Mouse (Mus musculus) T-helper 1 cell (primary cell): ENCODE measurements around the gene Drc3.

ENCODE experiments used
- in situ Hi-C: fragments of 300-600 bp; cut with MboI, MseI; formaldehyde crosslinking; loops from one replicate; pipeline ENCODE4 v1.15.1; 2025; ENCODE audit warnings: high pct_unique_total_duplicates

Gene Drc3

GRCm38 (mm10) chr11:60335771-60336170, 17.4 kb upstream of the Drc3 start:
- in situ Hi-C loops: no loop called here

DNA sequence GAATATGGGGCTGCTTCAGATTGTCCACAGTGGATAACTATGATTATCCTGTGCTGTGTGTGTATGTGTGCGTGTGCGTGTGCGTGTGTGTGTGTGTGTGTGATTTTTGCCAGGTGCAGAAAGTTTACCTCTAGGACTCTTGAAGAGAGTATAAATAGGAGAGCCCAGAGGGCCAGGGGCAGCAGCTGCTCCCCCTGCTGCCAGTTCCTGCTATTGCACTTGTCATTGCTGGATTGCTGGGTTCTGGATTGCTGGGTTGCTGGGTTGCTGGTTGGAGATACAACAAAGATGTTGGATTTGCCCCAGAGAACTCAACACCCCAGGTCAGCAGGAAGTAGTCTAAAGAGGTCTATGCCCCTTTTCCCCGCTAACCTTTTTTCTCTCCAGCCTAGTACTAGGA, 14.8 kb upstream of the Drc3 start:
- in situ Hi-C loops: no loop called here

DNA sequence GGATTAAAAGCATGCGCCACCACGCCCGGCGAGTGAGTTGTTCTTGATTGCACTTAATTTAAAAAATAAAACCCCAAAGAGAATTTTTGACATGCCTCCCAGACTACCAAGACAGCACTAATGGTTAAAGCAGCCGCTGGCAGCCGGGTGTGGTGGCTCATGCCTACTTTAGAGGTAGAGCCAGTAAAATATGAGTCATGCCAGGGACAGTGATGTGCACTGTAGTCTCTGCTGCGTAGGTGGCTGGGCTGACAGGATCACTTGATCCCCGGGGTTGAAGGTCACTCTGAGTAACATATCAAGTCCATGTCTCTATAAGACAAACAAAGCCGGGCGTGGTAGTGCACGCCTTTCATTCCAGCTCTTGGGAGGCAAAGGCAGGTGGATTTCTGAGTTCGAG, 13.8 kb upstream of the Drc3 start:
- in situ Hi-C loops: no loop called here

GRCm38 (mm10) chr11:60345868-60346267, 7.3 kb upstream of the Drc3 start:
- in situ Hi-C loops: no loop called here

GRCm38 (mm10) chr11:60346537-60346936, 6.6 kb upstream of the Drc3 start:
- in situ Hi-C loops: no loop called here

DNA sequence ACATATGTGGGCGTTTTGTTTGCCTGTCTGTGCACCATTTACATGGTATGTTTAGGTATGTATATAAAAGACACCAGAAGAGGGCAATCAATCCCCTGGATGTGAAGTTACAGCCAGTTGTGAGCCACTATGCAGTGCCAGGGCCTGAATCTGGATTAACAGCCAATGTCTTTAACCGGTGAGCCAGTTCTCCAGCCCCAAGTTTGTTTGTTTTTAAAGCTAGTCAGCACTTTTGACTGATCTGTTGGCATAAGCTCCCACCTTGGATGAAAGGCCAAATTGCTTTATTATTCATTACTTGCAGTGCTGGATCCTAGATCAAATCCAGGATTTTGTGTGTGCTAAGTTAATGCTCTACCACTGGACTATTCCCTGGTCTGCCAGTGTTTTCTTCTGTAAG, 1.7 kb upstream of the Drc3 start:
- in situ Hi-C loops: no loop called here

DNA sequence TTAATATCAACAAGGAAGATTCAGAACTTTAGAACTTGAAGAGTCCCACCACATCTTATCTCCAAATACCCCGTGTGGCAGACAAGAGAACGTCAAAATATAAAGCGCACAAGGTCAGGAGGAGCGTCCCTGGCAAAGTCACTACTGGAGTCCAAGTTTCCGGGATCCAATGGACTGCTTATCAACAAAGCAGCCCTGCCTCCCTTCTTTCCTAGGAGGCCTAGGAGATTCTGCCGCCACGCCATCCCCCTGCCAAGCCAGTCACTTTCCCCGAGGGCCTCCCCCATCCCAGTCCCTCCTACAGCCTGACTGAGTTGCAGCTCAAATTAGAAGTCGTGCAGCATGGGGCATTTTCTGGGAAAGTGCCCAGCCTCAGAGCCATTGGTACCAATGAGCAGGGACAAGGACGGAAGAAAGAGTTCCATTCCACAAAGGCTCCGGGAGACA, 1.2 kb upstream of the Drc3 start:
- in situ Hi-C loops: no loop called here

DNA sequence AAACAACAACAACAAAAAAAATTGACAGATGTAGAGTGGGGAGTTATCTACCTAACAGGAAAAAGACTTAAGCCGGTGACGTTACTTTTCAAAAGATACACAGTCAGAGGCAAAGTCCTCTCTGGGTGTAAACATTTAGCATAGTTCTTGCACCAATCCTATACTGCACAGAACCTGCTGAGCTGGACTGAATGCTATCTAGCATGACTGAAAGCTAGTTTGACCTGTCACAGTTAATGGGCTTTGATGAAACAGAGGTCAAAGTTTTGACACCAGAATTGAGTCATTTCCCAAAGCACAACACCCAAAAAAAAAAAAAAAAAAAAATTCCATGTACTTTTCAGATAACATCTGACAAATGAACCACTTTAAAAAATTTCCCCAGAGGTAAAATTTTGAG, 2.8 kb downstream of the Drc3 start:
- in situ Hi-C loops: no loop called here

DNA sequence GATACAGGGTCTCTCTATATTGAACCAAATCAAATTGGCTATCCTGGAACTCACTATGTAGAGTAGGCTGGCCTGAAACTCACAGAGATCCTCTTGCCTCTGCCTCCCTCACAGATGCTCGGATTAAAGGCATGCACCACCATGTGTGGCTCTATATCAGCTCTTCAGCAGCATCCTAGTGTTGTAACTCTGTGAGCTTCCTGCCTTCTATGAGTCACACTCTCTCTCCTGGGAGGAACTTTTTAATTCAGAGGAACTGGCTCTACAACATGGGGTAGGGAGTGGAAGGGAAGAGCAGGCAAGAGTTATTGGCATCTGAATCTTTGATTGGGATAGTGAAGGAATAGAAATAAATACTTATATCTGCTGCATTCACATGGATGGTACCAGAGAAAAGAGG, 4.0 kb downstream of the Drc3 start:
- in situ Hi-C loops: no loop called here

DNA sequence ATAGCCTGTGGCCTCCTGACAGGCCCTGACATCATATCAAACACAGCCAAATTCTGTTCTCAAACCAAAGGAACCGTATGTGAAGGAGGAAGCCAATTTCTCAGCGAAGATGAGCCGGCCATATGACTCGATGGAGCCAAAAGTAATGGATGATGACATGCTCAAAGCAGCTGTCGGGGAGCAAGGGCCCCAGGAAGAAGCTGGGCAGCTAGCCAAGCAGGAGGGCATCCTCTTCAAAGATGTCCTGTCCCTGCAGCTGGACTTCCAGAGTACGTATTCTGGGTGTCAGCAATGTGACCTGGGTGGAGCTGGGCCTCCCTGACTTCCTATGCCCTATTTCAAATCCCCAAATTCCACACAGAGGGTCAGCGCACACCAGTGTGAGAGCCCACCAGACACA, 5.4 kb downstream of the Drc3 start:
- in situ Hi-C loops: no loop called here

- in situ Hi-C loops: no loop called here
Measured at GRCm38 (mm10) chr11:60359138-60359537, 6.0 kb downstream of the Drc3 start.

- in situ Hi-C loops: no loop called here
Measured at GRCm38 (mm10) chr11:60359936-60360335, 6.8 kb downstream of the Drc3 start.

DNA sequence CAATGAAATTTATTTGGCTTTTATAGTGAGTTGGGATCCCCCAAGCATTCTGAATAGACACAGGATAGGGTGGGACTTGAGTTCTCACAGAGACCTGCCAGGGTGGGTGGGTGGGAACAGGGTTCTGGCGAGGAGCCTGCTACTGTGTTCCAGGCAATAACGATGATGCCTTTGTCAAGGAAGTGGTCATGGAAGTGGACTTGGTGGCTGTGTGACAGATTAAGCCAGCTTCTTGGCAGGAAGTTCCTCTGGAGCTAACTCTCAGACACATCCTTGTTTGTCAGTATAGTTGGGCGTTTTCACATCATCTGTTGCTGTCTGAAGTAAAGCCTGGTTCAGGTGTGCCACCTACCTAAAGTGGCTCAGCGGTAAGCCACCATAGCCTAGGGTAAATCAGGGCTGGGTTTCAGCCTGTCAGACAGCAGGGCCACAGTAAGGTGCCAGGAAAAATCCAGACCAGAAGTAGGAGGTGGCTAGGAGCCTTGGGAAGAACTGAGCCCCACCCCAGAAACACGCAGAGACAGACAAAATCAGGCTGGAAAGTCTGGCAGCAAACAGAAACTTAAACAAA, 7.6 kb downstream of the Drc3 start:
- in situ Hi-C loops: no loop called here

- in situ Hi-C loops: no loop called here
Measured at GRCm38 (mm10) chr11:60366239-60367019, 13.3 kb downstream of the Drc3 start.

- in situ Hi-C loops: no loop called here
Measured at GRCm38 (mm10) chr11:60367256-60367655, 14.1 kb downstream of the Drc3 start.

DNA sequence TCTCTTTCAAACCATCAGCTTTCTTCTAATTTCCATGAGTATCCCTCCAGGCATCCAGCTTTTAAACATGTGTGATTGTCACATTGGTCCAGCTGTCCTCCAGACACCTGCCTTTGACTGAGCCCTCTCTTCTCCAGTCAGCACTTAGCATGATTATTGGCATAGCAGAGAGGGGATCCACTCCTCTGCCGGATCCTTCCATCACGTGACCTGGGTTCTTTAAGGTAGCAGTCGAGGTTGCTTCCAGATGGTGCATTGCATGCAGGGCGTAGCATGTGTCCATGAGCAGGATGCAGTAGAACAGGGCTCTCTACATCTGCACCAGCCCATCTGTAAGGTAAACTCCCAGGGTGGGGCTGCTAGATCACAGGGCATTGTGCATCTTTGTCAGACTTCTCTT, 15.8 kb downstream of the Drc3 start:
- in situ Hi-C loops: no loop called here

GRCm38 (mm10) chr11:60369448-60369847, 16.3 kb downstream of the Drc3 start:
- in situ Hi-C loops: no loop called here

DNA sequence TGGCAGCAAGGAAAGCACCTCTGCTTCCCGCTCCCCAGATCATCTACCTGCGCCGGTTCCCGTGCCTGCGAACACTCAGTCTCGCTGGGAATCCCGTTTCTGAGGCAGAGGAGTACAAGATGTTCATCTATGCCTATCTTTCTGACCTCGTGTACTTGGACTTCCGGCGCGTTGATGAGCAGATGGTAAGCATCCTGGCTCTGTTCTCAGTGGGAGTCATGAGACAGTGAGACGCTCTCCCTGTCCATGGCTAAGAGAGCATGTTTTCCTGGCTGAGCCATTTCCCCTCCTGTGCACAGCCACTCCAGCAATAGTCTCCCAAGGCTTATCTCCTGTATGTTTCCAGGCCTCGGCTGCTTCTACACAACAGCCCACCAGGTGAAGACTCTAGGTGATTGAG, 17.3 kb downstream of the Drc3 start:
- in situ Hi-C loops: no loop called here

- in situ Hi-C loops: no loop called here
Measured at GRCm38 (mm10) chr11:60374481-60374880, 21.4 kb downstream of the Drc3 start.

GRCm38 (mm10) chr11:60383518-60383917, 30.4 kb downstream of the Drc3 start:
- in situ Hi-C loops: loop anchor here (10.0 kb wide), 1 partner anchor 869 kb away; no protein-coding TSS in a partner anchor

DNA sequence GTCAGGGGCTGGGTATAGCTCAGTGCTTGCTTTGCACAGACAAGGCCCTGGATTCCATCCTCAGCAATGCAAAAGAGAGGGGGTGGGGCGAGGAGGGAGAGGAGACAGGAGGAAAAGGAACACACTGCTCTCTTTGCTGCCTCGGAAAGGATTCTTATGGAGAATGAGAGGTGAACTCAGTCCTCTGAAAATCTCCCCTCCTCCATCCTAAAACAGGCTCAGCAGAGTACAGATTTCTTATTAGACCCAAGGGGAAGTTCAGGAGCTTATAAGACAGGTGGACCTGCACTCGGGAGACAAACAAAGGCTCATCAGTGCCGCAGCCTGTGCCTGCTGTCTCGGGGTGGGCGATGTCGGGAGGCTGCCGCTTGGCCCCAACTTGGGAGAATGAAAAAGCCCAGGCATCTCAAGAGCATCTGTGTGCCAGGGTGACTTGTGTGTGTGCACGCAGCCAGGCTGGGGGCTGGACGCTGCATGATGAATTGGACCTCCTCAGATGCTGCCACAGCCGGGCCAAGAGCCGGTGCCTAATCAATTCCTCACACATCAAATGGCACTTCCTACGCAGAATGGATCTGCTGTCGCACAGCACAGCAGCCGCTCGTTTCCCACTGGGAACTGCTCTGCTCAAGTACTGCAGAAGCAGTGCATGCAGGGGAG, 31.8 kb downstream of the Drc3 start:
- in situ Hi-C loops: loop anchor here (10.0 kb wide), 1 partner anchor 870 kb away; no protein-coding TSS in a partner anchor

DNA sequence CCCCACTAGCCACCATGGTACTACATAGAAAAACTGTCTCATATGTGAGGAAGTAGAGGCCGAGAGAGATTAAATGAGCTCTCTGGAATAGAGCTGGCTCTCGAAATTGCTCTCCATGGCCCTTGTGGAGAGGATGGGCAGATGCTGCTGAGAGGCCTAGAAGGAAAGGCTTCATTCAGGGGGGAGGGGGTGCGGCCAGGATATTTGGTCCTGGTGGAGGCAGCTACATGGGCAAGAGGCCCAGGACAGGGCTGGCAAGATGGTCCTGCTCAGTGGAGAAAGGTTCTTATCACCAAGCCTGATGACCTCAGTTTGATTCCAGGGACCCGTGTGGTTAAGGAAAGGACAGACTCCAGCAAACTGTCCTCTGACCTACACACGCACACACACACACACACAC, 32.8 kb downstream of the Drc3 start:
- in situ Hi-C loops: loop anchor here (10.0 kb wide), 1 partner anchor 871 kb away; no protein-coding TSS in a partner anchor

DNA sequence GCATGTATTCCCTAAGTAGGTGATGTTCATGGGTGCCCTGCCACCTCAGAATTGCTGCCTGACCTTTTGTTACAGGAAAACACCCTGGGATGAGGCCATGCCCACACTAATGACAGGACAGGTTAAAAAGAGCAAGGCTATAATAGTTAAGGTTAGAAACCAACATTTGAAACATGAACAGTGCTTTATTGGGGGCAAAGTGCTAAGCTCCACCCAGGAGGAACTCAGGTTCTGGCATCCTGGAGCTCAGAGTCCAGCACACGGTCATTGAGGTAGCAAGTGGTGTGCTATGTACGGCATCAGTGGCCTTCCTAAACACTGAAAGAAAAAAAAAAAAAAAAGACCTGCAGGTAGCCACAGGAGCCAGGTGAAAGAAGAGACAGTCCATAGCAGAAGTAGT, 34.8 kb downstream of the Drc3 start:
- in situ Hi-C loops: loop anchor here (10.0 kb wide), 1 partner anchor 873 kb away; no protein-coding TSS in a partner anchor
